Mouse (Mus musculus): Measurements from ENCODE around the gene Cacna2d4. TPM values are rescaled to one million over a fixed set of nuclear protein-coding genes. Genes with fewer than 3 reads are reported as not detected.
"Not testable (repeated sequence)": the region's sequence is repeated elsewhere in the genome, so short reads cannot be mapped to it uniquely, and the experiment has no call there.

Gene Cacna2d4
- polyA plus RNA-seq, 1 experiment = 34.8 TPM

DNA sequence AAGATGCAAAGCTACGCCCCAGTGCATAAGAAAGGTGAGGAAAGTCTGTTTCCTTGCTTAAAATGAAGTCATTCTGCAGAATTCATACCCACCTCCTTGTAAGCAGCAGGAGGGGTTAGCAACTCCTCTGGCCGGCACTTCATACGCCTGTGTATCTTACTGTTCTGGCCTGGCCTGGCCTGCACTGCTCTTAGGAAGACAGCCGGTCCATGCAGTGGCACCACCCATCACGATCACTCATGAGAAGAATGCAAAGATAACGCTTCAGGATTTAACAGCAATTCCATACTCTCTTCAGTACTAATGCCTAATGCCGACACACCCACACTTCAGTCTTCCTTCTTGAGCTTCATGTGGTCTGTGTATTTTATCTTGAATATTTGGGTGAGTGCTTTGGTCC, 32.0 kb upstream of the Cacna2d4 start:
- WGBS = 97% methylated on average over 7 of the region's 7 CpGs

GRCm38 (mm10) chr6:119204915-119205314, 31.4 kb upstream of the Cacna2d4 start:
- no peak for DNase-seq
- no peak overlapping the region for H3K4me3 ChIP-seq (ENCODE audit: control insufficient read depth, insufficient read depth, low read length)
- H3K36me3 ChIP-seq (ENCODE audit: control insufficient read depth, insufficient read depth, low read length) = peaks cover 9% of the 10 kb centered on the region
- H3K4me1 ChIP-seq (replicated peaks; ENCODE audit: control insufficient read depth, insufficient read depth, low read length) = no peaks in the 10 kb centered on the region
- 96% methylated on average over 3 of the region's 3 CpGs for WGBS
- TF ChIP-seq POLR2A (IDR thresholded peaks at IDR 0.05; ENCODE audit: control insufficient read depth, extremely low read depth, insufficient read depth, low read length, poor library complexity) (no peak), CTCF (IDR thresholded peaks at IDR 0.05; ENCODE audit: borderline replicate concordance, control insufficient read depth, extremely low read depth, insufficient read depth, low read length, poor library complexity) (no peak)
- no peak overlapping the region for H3K27ac ChIP-seq (ENCODE audit: control insufficient read depth, insufficient read depth, low read length)
- no peaks in the 10 kb centered on the region for H3K27me3 ChIP-seq (ENCODE audit: control insufficient read depth, insufficient read depth, low read length)

More for the DNA sequence above, 32.0 kb upstream of the Cacna2d4 start:
- TF ChIP-seq CTCF (IDR thresholded peaks at IDR 0.05; ENCODE audit: borderline replicate concordance, control insufficient read depth, extremely low read depth, insufficient read depth, low read length, poor library complexity) = no peak
- no peak for TF ChIP-seq POLR2A (IDR thresholded peaks at IDR 0.05; ENCODE audit: control insufficient read depth, extremely low read depth, insufficient read depth, low read length, poor library complexity)
- no peak overlapping the region for H3K27ac ChIP-seq (ENCODE audit: control insufficient read depth, insufficient read depth, low read length)
- H3K27me3 ChIP-seq (ENCODE audit: control insufficient read depth, insufficient read depth, low read length) = no peaks in the 10 kb centered on the region
- peaks cover 9% of the 10 kb centered on the region for H3K36me3 ChIP-seq (ENCODE audit: control insufficient read depth, insufficient read depth, low read length)
- no peak for DNase-seq
- no peak overlapping the region for H3K4me3 ChIP-seq (ENCODE audit: control insufficient read depth, insufficient read depth, low read length)
- no peaks in the 10 kb centered on the region for H3K4me1 ChIP-seq (replicated peaks; ENCODE audit: control insufficient read depth, insufficient read depth, low read length)

DNA sequence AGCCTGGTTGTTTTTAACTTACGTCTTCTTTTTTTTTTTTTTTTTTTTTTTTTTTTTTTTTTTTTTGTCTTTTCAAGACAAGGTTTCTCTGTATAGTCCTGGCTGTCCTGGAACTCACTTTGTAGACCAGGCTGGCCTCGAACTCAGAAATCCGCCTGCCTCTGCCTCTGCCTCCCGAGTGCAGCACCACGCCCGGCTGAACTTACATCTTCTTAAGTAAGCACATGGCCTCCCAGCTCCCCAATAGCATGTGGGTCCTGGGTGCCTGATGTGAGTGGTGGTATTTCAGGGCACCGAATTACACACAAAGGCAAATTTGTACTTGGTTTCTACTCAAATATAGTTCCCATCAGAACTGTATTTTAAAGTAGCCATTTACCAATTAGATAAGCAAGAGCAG, 30.3 kb upstream of the Cacna2d4 start:
- not testable (repeated sequence) for H3K4me3 ChIP-seq (ENCODE audit: control insufficient read depth, insufficient read depth, low read length); H3K4me1 ChIP-seq (replicated peaks; ENCODE audit: control insufficient read depth, insufficient read depth, low read length); H3K36me3 ChIP-seq (ENCODE audit: control insufficient read depth, insufficient read depth, low read length); H3K27ac ChIP-seq (ENCODE audit: control insufficient read depth, insufficient read depth, low read length); DNase-seq; H3K27me3 ChIP-seq (ENCODE audit: control insufficient read depth, insufficient read depth, low read length)
- 98% methylated on average over 7 of the region's 7 CpGs for WGBS

DNA sequence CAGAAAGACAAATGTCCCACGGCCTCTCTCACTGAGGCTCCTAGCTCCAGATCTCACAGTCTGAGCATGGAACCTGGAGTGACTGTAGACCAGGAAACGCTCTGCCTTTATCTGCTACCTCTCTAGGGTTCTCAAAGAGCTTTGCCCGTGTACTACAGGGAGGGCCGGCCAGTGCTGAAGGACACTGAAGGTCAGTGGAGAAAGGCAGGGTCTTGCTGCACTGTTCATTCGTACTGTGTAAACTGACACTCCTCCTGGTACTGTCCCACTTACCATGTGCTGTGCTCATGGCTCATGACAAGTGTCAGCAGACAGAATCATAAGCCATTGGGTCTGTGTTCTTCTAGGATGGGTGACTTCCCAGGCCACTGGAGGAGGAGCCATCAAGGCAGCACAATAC, 23.0 kb upstream of the Cacna2d4 start:
- 97% methylated on average over 5 of the region's 5 CpGs for WGBS
- no peak overlapping the region for H3K27ac ChIP-seq (ENCODE audit: control insufficient read depth, insufficient read depth, low read length)
- no peaks in the 10 kb centered on the region for H3K4me1 ChIP-seq (replicated peaks; ENCODE audit: control insufficient read depth, insufficient read depth, low read length)
- no peak for TF ChIP-seq POLR2A (IDR thresholded peaks at IDR 0.05; ENCODE audit: control insufficient read depth, extremely low read depth, insufficient read depth, low read length, poor library complexity)
- no peak for TF ChIP-seq CTCF (IDR thresholded peaks at IDR 0.05; ENCODE audit: borderline replicate concordance, control insufficient read depth, extremely low read depth, insufficient read depth, low read length, poor library complexity)
- H3K4me3 ChIP-seq (ENCODE audit: control insufficient read depth, insufficient read depth, low read length) = no peak overlapping the region
- no peak for DNase-seq
- H3K27me3 ChIP-seq (ENCODE audit: control insufficient read depth, insufficient read depth, low read length) = no peaks in the 10 kb centered on the region
- H3K36me3 ChIP-seq (ENCODE audit: control insufficient read depth, insufficient read depth, low read length) = peaks cover 24% of the 10 kb centered on the region

- DNase-seq = no peak
- no peak for TF ChIP-seq CTCF (IDR thresholded peaks at IDR 0.05; ENCODE audit: borderline replicate concordance, control insufficient read depth, extremely low read depth, insufficient read depth, low read length, poor library complexity)
- TF ChIP-seq POLR2A (IDR thresholded peaks at IDR 0.05; ENCODE audit: control insufficient read depth, extremely low read depth, insufficient read depth, low read length, poor library complexity) = no peak
- Histone ChIP-seq H3K4me1 (replicated peaks; ENCODE audit: control insufficient read depth, insufficient read depth, low read length) (no peaks in the 10 kb centered on the region), H3K27me3 (ENCODE audit: control insufficient read depth, insufficient read depth, low read length) (no peaks in the 10 kb centered on the region), H3K36me3 (ENCODE audit: control insufficient read depth, insufficient read depth, low read length) (peaks cover 25% of the 10 kb centered on the region), H3K27ac (ENCODE audit: control insufficient read depth, insufficient read depth, low read length) (no peak overlapping the region), H3K4me3 (ENCODE audit: control insufficient read depth, insufficient read depth, low read length) (no peak overlapping the region)
- WGBS = 95% methylated on average over 6 of the region's 6 CpGs
Observed at GRCm38 (mm10) chr6:119214190-119214589, 22.1 kb upstream of the Cacna2d4 start.

- Histone ChIP-seq H3K4me1 (replicated peaks; ENCODE audit: control insufficient read depth, insufficient read depth, low read length) (no peaks in the 10 kb centered on the region), H3K27ac (ENCODE audit: control insufficient read depth, insufficient read depth, low read length) (no peak overlapping the region), H3K4me3 (ENCODE audit: control insufficient read depth, insufficient read depth, low read length) (no peak overlapping the region), H3K36me3 (ENCODE audit: control insufficient read depth, insufficient read depth, low read length) (peaks cover 27% of the 10 kb centered on the region), H3K27me3 (ENCODE audit: control insufficient read depth, insufficient read depth, low read length) (no peaks in the 10 kb centered on the region)
- TF ChIP-seq POLR2A (IDR thresholded peaks at IDR 0.05; ENCODE audit: control insufficient read depth, extremely low read depth, insufficient read depth, low read length, poor library complexity) (no peak), CTCF (IDR thresholded peaks at IDR 0.05; ENCODE audit: borderline replicate concordance, control insufficient read depth, extremely low read depth, insufficient read depth, low read length, poor library complexity) (no peak)
- WGBS = over 99% methylated on average over 10 of the region's 10 CpGs
- no peak for DNase-seq
Observed at GRCm38 (mm10) chr6:119215040-119215613, 21.2 kb upstream of the Cacna2d4 start.

- Histone ChIP-seq H3K27ac (ENCODE audit: control insufficient read depth, insufficient read depth, low read length) (no peak overlapping the region), H3K36me3 (ENCODE audit: control insufficient read depth, insufficient read depth, low read length) (peaks cover 26% of the 10 kb centered on the region), H3K27me3 (ENCODE audit: control insufficient read depth, insufficient read depth, low read length) (no peaks in the 10 kb centered on the region), H3K4me3 (ENCODE audit: control insufficient read depth, insufficient read depth, low read length) (no peak overlapping the region), H3K4me1 (replicated peaks; ENCODE audit: control insufficient read depth, insufficient read depth, low read length) (no peaks in the 10 kb centered on the region)
- TF ChIP-seq POLR2A (IDR thresholded peaks at IDR 0.05; ENCODE audit: control insufficient read depth, extremely low read depth, insufficient read depth, low read length, poor library complexity) = no peak
- no peak for TF ChIP-seq CTCF (IDR thresholded peaks at IDR 0.05; ENCODE audit: borderline replicate concordance, control insufficient read depth, extremely low read depth, insufficient read depth, low read length, poor library complexity)
- no peak for DNase-seq
- WGBS = 74% methylated on average over 4 of the region's 4 CpGs
Observed at GRCm38 (mm10) chr6:119217661-119218060, 18.7 kb upstream of the Cacna2d4 start.
